Mouse (Mus musculus): Measurements from ENCODE around the gene Tln1. TPM values are rescaled to one million over a fixed set of nuclear protein-coding genes. Genes with fewer than 3 reads are reported as not detected.

Gene Tln1
- total and polyA plus RNA-seq, 2 experiments from 2014 or later = 51.0 to 70.3 TPM

DNA sequence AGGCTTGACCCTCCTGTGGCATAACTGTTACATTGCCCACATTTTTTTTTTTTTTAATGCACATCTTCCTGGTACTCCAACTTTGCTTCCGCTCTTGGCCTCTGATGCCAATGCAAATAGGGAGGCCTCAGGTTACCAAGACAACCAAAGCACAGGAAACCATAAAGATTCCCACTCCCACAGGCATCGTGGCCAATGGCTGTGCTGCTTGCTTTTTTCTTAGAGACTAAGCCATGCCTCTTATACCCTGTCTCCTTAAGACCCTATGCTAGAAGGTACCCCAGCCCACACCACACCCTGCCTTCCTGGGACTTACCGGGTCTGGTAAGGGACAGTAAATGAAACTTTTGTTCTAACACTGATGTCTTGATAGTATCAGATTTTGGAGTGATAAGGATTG is 31.0 kb upstream of the Tln1 start:
- no peaks in the 10 kb centered on the region for H3K27me3 ChIP-seq (ENCODE audit: insufficient read depth, low read length)
- ATAC-seq (no peak), DNase-seq (ENCODE audit: low spot score) (no peak)
- no peaks in the 10 kb centered on the region for H3K9me3 ChIP-seq (ENCODE audit: low read length)
- no peak for TF ChIP-seq CTCF (IDR thresholded peaks at IDR 0.05; ENCODE audit: low read depth)
- no peaks in the 10 kb centered on the region for H3K36me3 ChIP-seq (ENCODE audit: insufficient read depth, low read length)
- no peaks in the 10 kb centered on the region for H3K4me1 ChIP-seq (ENCODE audit: insufficient read depth, low read length)
- 59% methylated on average over 3 of the region's 3 CpGs for WGBS
- no peak overlapping the region for H3K4me3 ChIP-seq (ENCODE audit: low read length)
- H3K27ac ChIP-seq = no peak overlapping the region
- H3K9ac ChIP-seq (replicated peaks; ENCODE audit: low read length) = no peak overlapping the region
- no peak overlapping the region for H3K4me2 ChIP-seq (ENCODE audit: low read depth, low read length)

GRCm38 (mm10) chr4:43591961-43592360 is 29.5 kb upstream of the Tln1 start:
- H3K9ac ChIP-seq (replicated peaks; ENCODE audit: low read length) = no peak overlapping the region
- no peaks in the 10 kb centered on the region for H3K4me1 ChIP-seq (ENCODE audit: insufficient read depth, low read length)
- TF ChIP-seq CTCF (IDR thresholded peaks at IDR 0.05; ENCODE audit: low read depth) = no peak
- no peak for ATAC-seq
- H3K4me3 ChIP-seq (ENCODE audit: low read length) = no peak overlapping the region
- no peak overlapping the region for H3K27ac ChIP-seq
- no peaks in the 10 kb centered on the region for H3K36me3 ChIP-seq (ENCODE audit: insufficient read depth, low read length)
- 62% methylated on average over 3 of the region's 3 CpGs for WGBS
- H3K27me3 ChIP-seq (ENCODE audit: insufficient read depth, low read length) = no peaks in the 10 kb centered on the region
- DNase-seq (ENCODE audit: low spot score) = no peak
- no peaks in the 10 kb centered on the region for H3K9me3 ChIP-seq (ENCODE audit: low read length)
- H3K4me2 ChIP-seq (ENCODE audit: low read depth, low read length) = no peak overlapping the region

DNA sequence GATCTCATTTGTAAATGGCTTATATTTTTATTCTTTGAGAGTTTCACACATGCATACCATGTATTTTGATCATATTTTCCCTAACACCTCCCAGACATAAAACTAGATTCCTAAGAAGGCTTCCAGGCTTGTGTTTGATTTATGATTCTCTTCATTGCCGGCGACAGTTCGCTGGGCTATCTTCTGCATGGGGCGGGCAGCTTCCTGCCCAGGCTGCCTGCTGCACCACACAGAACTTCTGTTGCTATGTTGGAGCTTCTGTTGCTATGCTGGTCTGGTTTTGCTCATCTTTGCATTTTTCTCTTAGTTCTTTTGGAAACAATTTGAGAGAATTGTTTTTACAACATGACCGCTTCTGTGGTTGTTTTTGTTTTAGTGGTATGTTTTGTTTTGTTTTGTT is 29.1 kb upstream of the Tln1 start:
- H3K9ac ChIP-seq (replicated peaks; ENCODE audit: low read length) = no peak overlapping the region
- no peaks in the 10 kb centered on the region for H3K4me1 ChIP-seq (ENCODE audit: insufficient read depth, low read length)
- DNase-seq (ENCODE audit: low spot score) = no peak
- H3K36me3 ChIP-seq (ENCODE audit: insufficient read depth, low read length) = no peaks in the 10 kb centered on the region
- H3K4me3 ChIP-seq (ENCODE audit: low read length) = no peak overlapping the region
- H3K4me2 ChIP-seq (ENCODE audit: low read depth, low read length) = no peak overlapping the region
- H3K9me3 ChIP-seq (ENCODE audit: low read length) = no peaks in the 10 kb centered on the region
- ATAC-seq = no peak
- no peak overlapping the region for H3K27ac ChIP-seq
- H3K27me3 ChIP-seq (ENCODE audit: insufficient read depth, low read length) = no peaks in the 10 kb centered on the region
- WGBS = 78% methylated on average over 5 of the region's 5 CpGs
- no peak for TF ChIP-seq CTCF (IDR thresholded peaks at IDR 0.05; ENCODE audit: low read depth)

- 62% methylated on average over 7 of the region's 7 CpGs for WGBS
These were observed 25.2 kb upstream of the Tln1 start for GRCm38 (mm10) chr4:43587681-43588080.

GRCm38 (mm10) chr4:43586411-43586810 is 23.9 kb upstream of the Tln1 start:
- TF ChIP-seq CTCF (IDR thresholded peaks at IDR 0.05; ENCODE audit: low read depth) = no peak
- H3K36me3 ChIP-seq (ENCODE audit: insufficient read depth, low read length) = peaks cover 33% of the 10 kb centered on the region
- no peak overlapping the region for H3K9ac ChIP-seq (replicated peaks; ENCODE audit: low read length)
- H3K27ac ChIP-seq = no peak overlapping the region
- H3K27me3 ChIP-seq (ENCODE audit: insufficient read depth, low read length) = no peaks in the 10 kb centered on the region
- no peak for ATAC-seq
- no peaks in the 10 kb centered on the region for H3K9me3 ChIP-seq (ENCODE audit: low read length)
- no peaks in the 10 kb centered on the region for H3K4me1 ChIP-seq (ENCODE audit: insufficient read depth, low read length)
- no peak overlapping the region for H3K4me3 ChIP-seq (ENCODE audit: low read length)
- no peak for DNase-seq (ENCODE audit: low spot score)
- WGBS = 84% methylated on average over 8 of the region's 8 CpGs
- no peak overlapping the region for H3K4me2 ChIP-seq (ENCODE audit: low read depth, low read length)

More at GRCm38 (mm10) chr4:43587681-43588080, 25.2 kb upstream of the Tln1 start:
- Histone ChIP-seq H3K27ac (no peak overlapping the region), H3K4me3 (ENCODE audit: low read length) (no peak overlapping the region), H3K4me1 (ENCODE audit: insufficient read depth, low read length) (no peaks in the 10 kb centered on the region), H3K9me3 (ENCODE audit: low read length) (no peaks in the 10 kb centered on the region), H3K4me2 (ENCODE audit: low read depth, low read length) (no peak overlapping the region), H3K9ac (replicated peaks; ENCODE audit: low read length) (no peak overlapping the region), H3K27me3 (ENCODE audit: insufficient read depth, low read length) (no peaks in the 10 kb centered on the region), H3K36me3 (ENCODE audit: insufficient read depth, low read length) (peaks cover 21% of the 10 kb centered on the region)
- no peak for ATAC-seq
- no peak for DNase-seq (ENCODE audit: low spot score)
- TF ChIP-seq CTCF (IDR thresholded peaks at IDR 0.05; ENCODE audit: low read depth) = no peak

- ATAC-seq (no peak), DNase-seq (ENCODE audit: low spot score) (no peak)
- H3K9ac ChIP-seq (replicated peaks; ENCODE audit: low read length) = no peak overlapping the region
- WGBS = 46% methylated on average over 10 of the region's 10 CpGs
- H3K27ac ChIP-seq = no peak overlapping the region
- no peaks in the 10 kb centered on the region for H3K9me3 ChIP-seq (ENCODE audit: low read length)
- H3K27me3 ChIP-seq (ENCODE audit: insufficient read depth, low read length) = no peaks in the 10 kb centered on the region
- peaks cover 40% of the 10 kb centered on the region for H3K36me3 ChIP-seq (ENCODE audit: insufficient read depth, low read length)
- no peak overlapping the region for H3K4me2 ChIP-seq (ENCODE audit: low read depth, low read length)
- no peaks in the 10 kb centered on the region for H3K4me1 ChIP-seq (ENCODE audit: insufficient read depth, low read length)
- no peak overlapping the region for H3K4me3 ChIP-seq (ENCODE audit: low read length)
- no peak for TF ChIP-seq CTCF (IDR thresholded peaks at IDR 0.05; ENCODE audit: low read depth)
These were observed 23.2 kb upstream of the Tln1 start for GRCm38 (mm10) chr4:43585682-43586081.

GRCm38 (mm10) chr4:43584444-43585416 is 22.2 kb upstream of the Tln1 start, which contains the start of gene Msmp:
Gene Msmp, minus strand, starts transcription at chr4:43584494.
- Histone ChIP-seq H3K9me3 (ENCODE audit: low read length) (no peaks in the 10 kb centered on the region), H3K27me3 (ENCODE audit: insufficient read depth, low read length) (no peaks in the 10 kb centered on the region), H3K4me1 (ENCODE audit: insufficient read depth, low read length) (peaks cover 2% of the 10 kb centered on the region), H3K36me3 (ENCODE audit: insufficient read depth, low read length) (peaks cover 44% of the 10 kb centered on the region), H3K4me3 (ENCODE audit: low read length) (no peak within 1 kb of the TSS), H3K4me2 (ENCODE audit: low read depth, low read length) (no peak within 1 kb of the TSS), H3K9ac (replicated peaks; ENCODE audit: low read length) (no peak within 1 kb of the TSS), H3K27ac (no peak within 1 kb of the TSS)
- DNase-seq (ENCODE audit: low spot score) (no peak), ATAC-seq (no peak)
- WGBS = 66% methylated on average over 12 of the region's 12 CpGs
- TF ChIP-seq CTCF (IDR thresholded peaks at IDR 0.05; ENCODE audit: low read depth) = no peak

All from hindbrain, postnatal 0 days (tissue).